Mouse (Mus musculus): ENCODE data around the gene Resp18.

DNA sequence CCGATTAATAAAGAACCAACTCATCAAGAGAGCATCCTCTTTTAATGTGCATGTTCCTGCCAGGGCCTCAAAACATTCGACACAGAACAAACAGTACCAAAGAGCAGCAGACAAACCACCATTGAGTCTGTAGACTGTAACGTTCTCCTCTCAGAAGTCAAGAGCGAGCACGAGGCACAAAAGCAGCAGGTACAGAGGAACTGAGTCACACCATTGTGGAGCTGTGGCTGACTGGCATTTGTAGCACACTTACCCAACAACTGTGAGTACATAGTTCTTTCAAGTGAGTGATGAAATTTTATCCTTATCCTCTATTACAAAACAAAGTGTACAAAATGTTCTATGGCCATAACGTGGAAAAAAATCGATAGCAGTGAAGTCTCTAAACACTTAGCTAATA, 6.7 kb upstream of the Resp18 start:
- TF ChIP-seq CTCF (conservative IDR thresholded peaks at IDR 0.05; ENCODE audit: low read length): no peak
- no peak for TF ChIP-seq NANOG (IDR thresholded peaks at IDR 0.05; ENCODE audit: borderline replicate concordance, low read length)
- no peak for TF ChIP-seq POU5F1 (IDR thresholded peaks at IDR 0.05; ENCODE audit: borderline replicate concordance, low read length)

Data from E14TG2a.4 (cell line).